Mouse (Mus musculus) MEL (cell line): ENCODE measurements around the gene Ctnnd2. TPM values are rescaled to one million over a fixed set of nuclear protein-coding genes. Genes with fewer than 3 reads are reported as not detected.

Experiments
- DNase-seq: peaks from one replicate; pipeline ENCODE4 v3.0.0; 2011; ENCODE audit warnings: low read depth, low spot score
- H3K27ac ChIP-seq: 2 replicates; pipeline ENCODE4 v1.5.1; 2012; ENCODE audit warnings: low read depth, mild to moderate bottlenecking, control low read depth, low read length, moderate library complexity; ENCODE audit not compliant: control insufficient read depth
- H3K27me3 ChIP-seq, 2 experiments: fragments of 150-350 bp in 1 of 2; sonication (generic) in 1 of 2; 2 replicates each; pipeline ENCODE4 v1.6.1; 2012; ENCODE audit warnings: low read length in 2 of 2, mild to moderate bottlenecking in 2 of 2, improper control_type of control experiment in 1 of 2, moderate library complexity in 1 of 2; ENCODE audit not compliant: insufficient read depth in 2 of 2, control insufficient read depth in 1 of 2
- H3K36me3 ChIP-seq, 2 experiments: 2 replicates each; pipeline ENCODE4 v1.6.1; 2012 to 2014; ENCODE audit warnings: low read length in 2 of 2, improper control_type of control experiment in 1 of 2, inconsistent platforms in 1 of 2, mild to moderate bottlenecking in 1 of 2; ENCODE audit not compliant: insufficient read depth in 2 of 2, control insufficient read depth in 1 of 2
- H3K4me1 ChIP-seq, 2 experiments: fragments of 150-350 bp in 1 of 2; sonication (generic) in 1 of 2; 2 replicates each; pipeline ENCODE4 v1.6.1; 2012; ENCODE audit warnings: low read length in 2 of 2, improper control_type of control experiment in 1 of 2, mild to moderate bottlenecking in 1 of 2; ENCODE audit not compliant: insufficient read depth in 2 of 2, control insufficient read depth in 1 of 2
- H3K4me3 ChIP-seq, 2 experiments: fragments of 150-350 bp in 1 of 2; sonication (generic) in 1 of 2; 2 replicates each; pipeline ENCODE4 v1.5.1; 2012; ENCODE audit warnings: low read depth in 2 of 2, low read length in 2 of 2, mild to moderate bottlenecking in 2 of 2, moderate library complexity in 2 of 2, control low read depth in 1 of 2, improper control_type of control experiment in 1 of 2; ENCODE audit not compliant: control insufficient read depth in 1 of 2, insufficient read depth in 1 of 2
- H3K79me2 ChIP-seq: 2 replicates; pipeline ENCODE4 v1.6.1; 2012; ENCODE audit warnings: mild to moderate bottlenecking, low read length, moderate library complexity; ENCODE audit not compliant: control insufficient read depth, poor library complexity, insufficient read depth
- H3K9ac ChIP-seq: 2 replicates; pipeline ENCODE4 v1.6.1; 2012; ENCODE audit warnings: low read depth, mild to moderate bottlenecking, control low read depth, low read length, moderate library complexity; ENCODE audit not compliant: control insufficient read depth, poor library complexity, severe bottlenecking
- H3K9me3 ChIP-seq: fragments of 150-350 bp; sonication (generic); replicated peaks from 2 replicates; pipeline ENCODE4 v1.6.1; 2012; ENCODE audit warnings: mild to moderate bottlenecking, low read length, improper control_type of control experiment, moderate library complexity; ENCODE audit not compliant: insufficient read depth
- BHLHE40 ChIP-seq: IDR thresholded peaks from 2 replicates; pipeline ENCODE4 v1.6.1; 2012; ENCODE audit warnings: low read depth, mild to moderate bottlenecking, inconsistent platforms, low read length, improper control_type of control experiment, borderline replicate concordance
- CHD2 ChIP-seq: IDR thresholded peaks from 2 replicates; pipeline ENCODE4 v1.6.1; 2011; ENCODE audit warnings: low read length, improper control_type of control experiment
- CTCF ChIP-seq, 3 experiments: IDR thresholded peaks in 2 of 3; conservative IDR thresholded peaks in 1 of 3; 2 replicates each; pipeline ENCODE4 v1.5.1; 2011 to 2012; ENCODE audit warnings: low read length in 3 of 3, low read depth in 2 of 3, mild to moderate bottlenecking in 2 of 3, improper control_type of control experiment in 1 of 3, inconsistent platforms in 1 of 3, mixed read lengths in 1 of 3, moderate library complexity in 1 of 3; ENCODE audit not compliant: control insufficient read depth in 1 of 3, insufficient read depth in 1 of 3, poor library complexity in 1 of 3, severe bottlenecking in 1 of 3
- E2F4 ChIP-seq: IDR thresholded peaks from 2 replicates; pipeline ENCODE4 v1.6.1; 2011; ENCODE audit warnings: low read depth, low read length, improper control_type of control experiment, borderline replicate concordance
- ELF1 ChIP-seq: IDR thresholded peaks from 2 replicates; pipeline ENCODE4 v1.6.1; 2014; ENCODE audit warnings: low read depth, mild to moderate bottlenecking, inconsistent platforms, low read length, improper control_type of control experiment, moderate library complexity
- EP300 ChIP-seq, 2 experiments: IDR thresholded peaks; 2 replicates each; pipeline ENCODE4 v1.6.1; 2011; ENCODE audit warnings: improper control_type of control experiment in 2 of 2, low read length in 2 of 2, low read depth in 1 of 2, mild to moderate bottlenecking in 1 of 2
- GATA1 ChIP-seq: IDR thresholded peaks from 2 replicates; pipeline ENCODE4 v1.6.1; 2011; ENCODE audit warnings: low read depth, low read length, improper control_type of control experiment
- HCFC1 ChIP-seq: IDR thresholded peaks from 2 replicates; pipeline ENCODE4 v1.6.1; 2012; ENCODE audit warnings: low read depth, mild to moderate bottlenecking, inconsistent platforms, low read length, improper control_type of control experiment, moderate library complexity
- KAT2A ChIP-seq: conservative IDR thresholded peaks from 2 replicates; pipeline ENCODE4 v1.6.1; 2012; ENCODE audit warnings: low read depth, low read length, improper control_type of control experiment, inconsistent platforms
- MAX ChIP-seq: IDR thresholded peaks from 2 replicates; pipeline ENCODE4 v1.6.1; 2011; ENCODE audit warnings: low read length, improper control_type of control experiment
- MAZ ChIP-seq: IDR thresholded peaks from 2 replicates; pipeline ENCODE4 v1.6.1; 2012; ENCODE audit warnings: low read depth, mild to moderate bottlenecking, inconsistent platforms, low read length, improper control_type of control experiment
- MEF2A ChIP-seq: IDR thresholded peaks from 2 replicates; pipeline ENCODE4 v1.6.1; 2014; ENCODE audit warnings: low read depth, mild to moderate bottlenecking, inconsistent platforms, low read length, improper control_type of control experiment; ENCODE audit not compliant: poor library complexity, insufficient replicate concordance, severe bottlenecking; ENCODE audit errors: extremely low read depth
- MXI1 ChIP-seq: IDR thresholded peaks from 2 replicates; pipeline ENCODE4 v1.6.1; 2011; ENCODE audit warnings: mild to moderate bottlenecking, low read depth, low read length, improper control_type of control experiment
- MYB ChIP-seq: IDR thresholded peaks from 2 replicates; pipeline ENCODE4 v1.6.1; 2011; ENCODE audit warnings: mild to moderate bottlenecking, low read depth, low read length, improper control_type of control experiment
- MYC ChIP-seq: IDR thresholded peaks from 2 replicates; pipeline ENCODE4 v1.6.1; 2011; ENCODE audit warnings: low read depth, mild to moderate bottlenecking, low read length, improper control_type of control experiment, moderate library complexity
- POLR2A ChIP-seq, 2 experiments: IDR thresholded peaks; 2 replicates each; pipeline ENCODE4 v1.6.1; 2011 to 2012; ENCODE audit warnings: low read length in 2 of 2, mild to moderate bottlenecking in 2 of 2, control low read depth in 1 of 2, improper control_type of control experiment in 1 of 2, low read depth in 1 of 2, moderate library complexity in 1 of 2; ENCODE audit not compliant: control insufficient read depth in 1 of 2, insufficient read depth in 1 of 2, poor library complexity in 1 of 2
- POLR2AphosphoS5 ChIP-seq: IDR thresholded peaks from 2 replicates; pipeline ENCODE4 v1.6.1; 2012; ENCODE audit warnings: low read depth, borderline replicate concordance, mild to moderate bottlenecking, inconsistent platforms, low read length, moderate library complexity, mixed read lengths
- RAD21 ChIP-seq: IDR thresholded peaks from 2 replicates; pipeline ENCODE4 v1.6.1; 2011; ENCODE audit warnings: mild to moderate bottlenecking, low read depth, low read length, improper control_type of control experiment
- SIN3A ChIP-seq: IDR thresholded peaks from 2 replicates; pipeline ENCODE4 v1.6.1; 2012; ENCODE audit warnings: low read length, improper control_type of control experiment, inconsistent platforms
- SMC3 ChIP-seq: IDR thresholded peaks from 2 replicates; pipeline ENCODE4 v1.6.1; 2011; ENCODE audit warnings: low read depth, low read length, improper control_type of control experiment
- UBTF ChIP-seq: IDR thresholded peaks from 2 replicates; pipeline ENCODE4 v1.6.1; 2012; ENCODE audit warnings: low read depth, mild to moderate bottlenecking, inconsistent platforms, low read length, improper control_type of control experiment, moderate library complexity, borderline replicate concordance; ENCODE audit not compliant: insufficient read depth
- USF1 ChIP-seq: IDR thresholded peaks from 2 replicates; pipeline ENCODE4 v1.6.1; 2014; ENCODE audit warnings: low read depth, mild to moderate bottlenecking, inconsistent platforms, low read length, improper control_type of control experiment, moderate library complexity
- USF2 ChIP-seq, 2 experiments: IDR thresholded peaks; 2 replicates each; pipeline ENCODE4 v1.6.1; 2011 to 2012; ENCODE audit warnings: improper control_type of control experiment in 2 of 2, low read length in 2 of 2, borderline replicate concordance in 1 of 2, inconsistent platforms in 1 of 2, low read depth in 1 of 2, mild to moderate bottlenecking in 1 of 2; ENCODE audit not compliant: insufficient read depth in 1 of 2
- ZMIZ1 ChIP-seq: IDR thresholded peaks from 2 replicates; pipeline ENCODE4 v1.6.1; 2012; ENCODE audit warnings: low read depth, mild to moderate bottlenecking, inconsistent platforms, low read length, improper control_type of control experiment, moderate library complexity
- ZNF384 ChIP-seq: IDR thresholded peaks from 2 replicates; pipeline ENCODE4 v1.6.1; 2012; ENCODE audit warnings: low read depth, mild to moderate bottlenecking, inconsistent platforms, low read length, improper control_type of control experiment
- polyA plus RNA-seq, 2 experiments: library from polyadenylated mRNA; stranded (reverse) in 1 of 2; unstranded in 1 of 2; fragments of >175 nt in 1 of 2; fragments of >200 nt in 1 of 2; gene quantifications; 2 replicates each; pipeline versions ENCODE4 v1.2.1 to v1.2.4; 2012; ENCODE audit warnings: low replicate concordance in 2 of 2, low read depth in 1 of 2; ENCODE audit not compliant: insufficient read length in 2 of 2, insufficient read depth in 1 of 2, missing spikeins in 1 of 2
- total RNA-seq: library from RNA; depleted of rRNA; stranded (reverse); fragments of 300-350 nt; gene quantifications from 2 replicates; pipeline ENCODE4 v1.2.3, GENCODE M21; 2012

Gene Ctnnd2
- total and polyA plus RNA-seq, 3 experiments: 0.03 TPM; not detected in 2

- Histone ChIP-seq H3K4me1 (no peaks in the 10 kb centered on the region), H3K27me3 (no peaks in the 10 kb centered on the region), H3K79me2 (no peaks in the 10 kb centered on the region), H3K4me3 (no peak overlapping the region), H3K27ac (no peak overlapping the region), H3K9me3 (no peaks in the 10 kb centered on the region), H3K9ac (no peak overlapping the region), H3K36me3 (no peaks in the 10 kb centered on the region)
- TF ChIP-seq MYC (no peak), POLR2A (IDR thresholded peaks at IDR 0.05; ENCODE audit: control insufficient read depth in 1 of 2, insufficient read depth in 1 of 2, low read depth in 1 of 2, low read length in 2 of 2, poor library complexity in 1 of 2) (no peak), SIN3A (no peak), ELF1 (no peak), HCFC1 (no peak), UBTF (no peak), GATA1 (no peak), CTCF (IDR thresholded peaks at IDR 0.05 in 2 of 3, conservative IDR thresholded peaks at IDR 0.05 in 1 of 3; ENCODE audit: control insufficient read depth in 1 of 3, insufficient read depth in 1 of 3, low read depth in 2 of 3, low read length in 3 of 3, poor library complexity in 1 of 3, severe bottlenecking in 1 of 3) (no peak), RAD21 (no peak), MEF2A (no peak), MAZ (no peak), EP300 (IDR thresholded peaks at IDR 0.05; ENCODE audit: low read depth in 1 of 2, low read length in 2 of 2) (no peak), E2F4 (no peak), BHLHE40 (no peak), ZMIZ1 (no peak), POLR2AphosphoS5 (no peak), MYB (no peak)
- no peak for DNase-seq
Measured at GRCm38 (mm10) chr15:30460341-30461125, 288.1 kb downstream of the Ctnnd2 start.

DNA sequence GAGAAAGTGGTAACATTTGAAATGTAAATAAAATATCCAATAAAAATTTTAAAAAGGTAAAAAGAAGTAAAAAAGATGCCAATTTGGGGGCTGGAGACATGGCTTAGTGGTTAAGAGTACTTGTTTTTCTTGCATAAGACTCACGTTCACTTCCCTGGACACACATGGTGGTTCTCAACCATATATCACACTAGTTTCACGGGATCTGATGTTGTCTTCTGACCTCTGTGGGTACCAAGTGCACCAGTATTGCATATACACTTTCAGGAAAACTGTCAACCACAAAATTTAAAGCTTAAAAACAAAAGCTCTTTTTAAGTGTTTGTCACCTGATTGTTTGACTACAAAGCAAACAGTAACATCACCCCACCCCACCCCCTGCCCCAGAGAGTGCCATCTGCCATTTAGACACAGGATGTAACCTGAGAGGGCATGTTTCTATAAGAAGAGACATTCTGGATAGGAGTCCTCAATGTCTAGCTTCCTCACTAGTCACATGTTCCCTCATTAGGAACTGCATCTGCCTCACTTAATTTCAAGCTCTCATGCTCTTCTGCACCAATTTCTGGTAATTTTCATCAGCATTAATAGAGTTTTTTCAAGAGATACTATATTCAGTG is 290.5 kb downstream of the Ctnnd2 start:
- DNase-seq: no peak
- Histone ChIP-seq H3K4me3 (no peak overlapping the region), H3K9ac (no peak overlapping the region), H3K9me3 (no peaks in the 10 kb centered on the region; the same call in 1 of the 2 replicates), H3K27ac (no peak overlapping the region), H3K36me3 (no peaks in the 10 kb centered on the region), H3K4me1 (no peaks in the 10 kb centered on the region), H3K27me3 (no peaks in the 10 kb centered on the region), H3K79me2 (no peaks in the 10 kb centered on the region)
- TF ChIP-seq KAT2A (no peak), SMC3 (no peak), MAX (no peak), USF2 (IDR thresholded peaks at IDR 0.05; ENCODE audit: borderline replicate concordance in 1 of 2, insufficient read depth in 1 of 2, low read depth in 1 of 2, low read length in 2 of 2) (no peak), UBTF (no peak), MAZ (no peak), MXI1 (no peak), MYC (no peak), EP300 (IDR thresholded peaks at IDR 0.05; ENCODE audit: low read depth in 1 of 2, low read length in 2 of 2) (no peak), USF1 (no peak), ZNF384 (no peak), CHD2 (no peak), ELF1 (no peak)
